In genomic region chr6:123473045-123473444, GRCm38 (mm10) we compare ENCODE assay signal across 20 mouse cellular contexts. TPM values are rescaled to one million over a fixed set of nuclear protein-coding genes. Genes with fewer than 3 reads are reported as not detected.
"Had no signal": no experiment of that assay in that cellular context is flagged by ENCODE, and none has a peak within 500 bp of the region (broad histone marks: within the 10 kb centered on the region; RNA-seq: fewer than 3 reads in every experiment).

No protein-coding gene starts in this region.

RNA-seq across cellular contexts. Expression of gene Vmn2r20, which starts 55.1 kb away (rescaled TPM):
- polyA plus RNA-seq: cerebellum, adult 2 months; cortical plate, adult 2 months; embryonic facial prominence, embryonic 10.5 days; embryonic facial prominence, embryonic 11.5 days; embryonic facial prominence, embryonic 12.5 days; embryonic facial prominence, embryonic 13.5 days; embryonic facial prominence, embryonic 14.5 days; embryonic facial prominence, embryonic 15.5 days; erythroblast, embryonic 14.5 days; forebrain, embryonic 10.5 days; forebrain, embryonic 11.5 days; forebrain, embryonic 12.5 days; forebrain, embryonic 13.5 days; forebrain, embryonic 14.5 days; forebrain, embryonic 15.5 days; forebrain, embryonic 16.5 days; forebrain, postnatal 0 days; frontal cortex, adult 2 months; gonadal fat pad, adult 2 months; heart, adult 2 months had no signal
